Mouse (Mus musculus): ENCODE results near the gene Lrrc41. TPM values are rescaled to one million over a fixed set of nuclear protein-coding genes. Genes with fewer than 3 reads are reported as not detected.
A peak's percentile ranks its signal among the peaks of the same experiment; 100 is the strongest.

Gene Lrrc41
- polyA plus RNA-seq, 1 experiment: 59.6 TPM

- TF ChIP-seq CTCF (IDR thresholded peaks at IDR 0.05; ENCODE audit: borderline replicate concordance, extremely low read depth, insufficient read depth, insufficient read length): no peak
- TF ChIP-seq POLR2A (IDR thresholded peaks at IDR 0.05; ENCODE audit: borderline replicate concordance, extremely low read depth, insufficient read depth, insufficient read length, poor library complexity, severe bottlenecking): no peak
- DNase-seq (ENCODE audit: low read depth): no peak
These were observed 58.1 kb downstream of the Lrrc41 start for GRCm38 (mm10) chr4:116133126-116133525.

DNA sequence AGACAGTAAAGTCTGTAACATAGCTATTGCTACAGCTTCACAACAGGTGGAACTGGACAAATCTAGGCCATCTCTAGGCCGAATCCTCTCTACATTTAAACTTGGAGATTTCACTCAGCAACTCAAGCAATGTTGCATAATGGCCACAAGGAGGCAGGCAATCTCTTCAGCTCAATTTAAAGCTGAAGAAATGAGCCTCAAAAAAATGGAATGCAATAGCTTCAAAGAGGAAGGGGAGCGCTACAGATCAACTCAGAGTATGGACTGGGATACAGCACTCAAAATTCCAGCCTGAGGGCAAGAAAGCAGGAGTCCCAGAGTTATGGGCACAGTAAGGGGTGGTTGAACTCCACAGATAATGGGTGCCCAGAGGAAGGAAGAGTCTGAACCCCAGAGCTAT lies 59.9 kb downstream of the Lrrc41 start:
- TF ChIP-seq CTCF (IDR thresholded peaks at IDR 0.05; ENCODE audit: borderline replicate concordance, extremely low read depth, insufficient read depth, insufficient read length): peak; percentile 63; the same call in 1 of the 2 replicates
- TF ChIP-seq POLR2A (IDR thresholded peaks at IDR 0.05; ENCODE audit: borderline replicate concordance, extremely low read depth, insufficient read depth, insufficient read length, poor library complexity, severe bottlenecking): no peak
- DNase-seq (ENCODE audit: low read depth): peak; percentile 75

DNA sequence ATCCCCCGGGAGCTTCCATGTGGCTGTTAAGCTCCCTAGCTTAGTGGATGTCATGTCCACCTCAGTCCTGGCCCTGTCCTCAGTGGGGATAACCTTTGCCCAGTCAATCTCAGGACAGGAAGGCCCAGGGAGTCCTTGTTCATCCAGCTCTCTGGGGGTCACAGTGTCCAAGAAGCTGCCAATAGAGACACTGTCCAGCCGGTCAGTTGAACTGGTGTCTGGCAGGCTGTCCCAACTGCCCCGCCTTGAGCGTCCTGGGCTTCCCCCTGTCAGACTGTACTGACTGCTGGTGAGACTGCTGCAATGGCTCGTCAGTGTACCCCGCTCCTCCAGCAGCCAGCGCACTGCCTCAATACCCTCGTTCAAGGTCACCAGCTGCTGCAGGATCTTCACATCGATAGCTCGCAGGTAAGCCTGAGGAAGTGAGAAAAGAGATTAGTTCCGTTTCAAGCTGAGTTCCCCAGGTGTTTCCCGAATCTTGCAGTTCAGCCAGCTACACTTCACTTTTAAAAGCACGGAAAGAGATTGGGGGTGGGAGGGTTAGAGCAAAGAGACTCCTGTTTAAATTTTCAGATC lies 62.4 kb downstream of the Lrrc41 start:
- TF ChIP-seq CTCF (IDR thresholded peaks at IDR 0.05; ENCODE audit: borderline replicate concordance, extremely low read depth, insufficient read depth, insufficient read length): no peak
- no peak for TF ChIP-seq POLR2A (IDR thresholded peaks at IDR 0.05; ENCODE audit: borderline replicate concordance, extremely low read depth, insufficient read depth, insufficient read length, poor library complexity, severe bottlenecking)
- no peak for DNase-seq (ENCODE audit: low read depth)

GRCm38 (mm10) chr4:116140801-116141574 lies 65.9 kb downstream of the Lrrc41 start:
- TF ChIP-seq POLR2A (IDR thresholded peaks at IDR 0.05; ENCODE audit: borderline replicate concordance, extremely low read depth, insufficient read depth, insufficient read length, poor library complexity, severe bottlenecking) (no peak), CTCF (IDR thresholded peaks at IDR 0.05; ENCODE audit: borderline replicate concordance, extremely low read depth, insufficient read depth, insufficient read length) (no peak)
- DNase-seq (ENCODE audit: low read depth): no peak

DNA sequence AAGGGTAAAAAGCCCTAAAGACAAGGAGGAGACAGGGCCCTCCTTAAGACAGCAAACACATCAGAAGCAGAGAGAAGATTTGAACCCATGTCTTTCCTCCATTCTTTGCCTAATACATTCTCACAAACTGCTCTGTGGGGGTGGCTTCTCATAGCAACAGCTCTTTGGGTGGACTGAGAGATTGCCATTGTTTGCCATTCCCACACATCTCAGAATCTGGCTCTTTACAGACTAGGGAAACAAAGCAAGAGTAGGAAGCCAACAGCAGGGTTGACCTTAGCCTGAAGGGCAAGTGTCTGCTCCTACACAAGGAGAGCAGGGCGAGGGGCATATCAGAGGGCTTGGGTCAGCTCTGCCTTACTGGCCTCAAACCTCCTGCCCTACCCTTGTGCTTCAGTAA lies 66.7 kb downstream of the Lrrc41 start:
- TF ChIP-seq POLR2A (IDR thresholded peaks at IDR 0.05; ENCODE audit: borderline replicate concordance, extremely low read depth, insufficient read depth, insufficient read length, poor library complexity, severe bottlenecking): no peak
- no peak for TF ChIP-seq CTCF (IDR thresholded peaks at IDR 0.05; ENCODE audit: borderline replicate concordance, extremely low read depth, insufficient read depth, insufficient read length)
- DNase-seq (ENCODE audit: low read depth): no peak

DNA sequence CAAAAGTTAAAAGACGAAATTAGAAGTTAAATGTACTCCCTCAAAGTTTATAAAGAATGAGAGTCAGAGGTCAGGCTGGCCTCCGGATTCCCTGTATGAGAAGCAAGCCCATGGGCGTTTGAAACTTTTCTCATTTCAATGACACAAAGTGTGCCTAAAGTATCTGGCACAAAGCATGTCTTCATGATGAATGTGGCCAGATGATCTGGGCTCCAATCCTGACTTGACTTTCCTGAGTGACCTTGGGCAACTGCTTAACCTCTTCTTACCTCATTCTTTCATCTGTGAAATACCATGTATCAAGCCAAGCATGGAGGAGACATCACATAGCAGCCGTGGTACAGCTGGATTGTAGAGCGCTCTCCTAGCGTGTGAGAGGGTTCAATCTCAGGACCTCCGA lies 67.2 kb downstream of the Lrrc41 start:
- no peak for TF ChIP-seq CTCF (IDR thresholded peaks at IDR 0.05; ENCODE audit: borderline replicate concordance, extremely low read depth, insufficient read depth, insufficient read length)
- DNase-seq (ENCODE audit: low read depth): no peak

GRCm38 (mm10) chr4:116143317-116143811 lies 68.3 kb downstream of the Lrrc41 start:
- peak; percentile 28 for DNase-seq (ENCODE audit: low read depth)
- TF ChIP-seq CTCF (IDR thresholded peaks at IDR 0.05; ENCODE audit: borderline replicate concordance, extremely low read depth, insufficient read depth, insufficient read length): no peak

GRCm38 (mm10) chr4:116143891-116144717 lies 69.0 kb downstream of the Lrrc41 start:
- DNase-seq (ENCODE audit: low read depth): peak; percentile 67
- no peak for TF ChIP-seq POLR2A (IDR thresholded peaks at IDR 0.05; ENCODE audit: borderline replicate concordance, extremely low read depth, insufficient read depth, insufficient read length, poor library complexity, severe bottlenecking)
- no peak for TF ChIP-seq CTCF (IDR thresholded peaks at IDR 0.05; ENCODE audit: borderline replicate concordance, extremely low read depth, insufficient read depth, insufficient read length)

Other genes with a start within 250 kb of the Lrrc41 start
- gene Mob3c, start 247.2 kb upstream of the Lrrc41 start, polyA plus RNA-seq (2012; rRNA removed): 7.1 and 7.7 TPM in 2 replicates
- gene Mknk1, start 236.1 kb upstream of the Lrrc41 start, polyA plus RNA-seq (2012; rRNA removed): 37.3 and 52.9 TPM in 2 replicates
- 0.10 and 0.18 TPM in 2 replicates for gene Kncn, start 190.9 kb upstream of the Lrrc41 start, polyA plus RNA-seq (2012; rRNA removed)
- gene 6430628N08Rik, start 184.6 kb upstream of the Lrrc41 start, polyA plus RNA-seq (2012; rRNA removed): 0.08 TPM in 1 of 2 replicates, not detected in the other
- 4.8 and 9.5 TPM in 2 replicates for gene Dmbx1, start 135.3 kb upstream of the Lrrc41 start, polyA plus RNA-seq (2012; rRNA removed)
- 14.5 and 20.1 TPM in 2 replicates for gene Faah, start 57.3 kb upstream of the Lrrc41 start, polyA plus RNA-seq (2012; rRNA removed)
- 8.1 and 8.2 TPM in 2 replicates for gene Nsun4, start 21.4 kb upstream of the Lrrc41 start, polyA plus RNA-seq (2012; rRNA removed)
- 362 and 404 TPM in 2 replicates for gene Uqcrh, start 198 bp upstream of the Lrrc41 start, polyA plus RNA-seq (2012; rRNA removed)
- gene Rad54l, start 48.4 kb downstream of the Lrrc41 start, polyA plus RNA-seq (2012; rRNA removed): 8.1 and 13.1 TPM in 2 replicates
- 73.2 and 79.8 TPM in 2 replicates for gene Pomgnt1, start 48.6 kb downstream of the Lrrc41 start, polyA plus RNA-seq (2012; rRNA removed)
- 1.4 and 1.5 TPM in 2 replicates for gene Lurap1, start 76.1 kb downstream of the Lrrc41 start, polyA plus RNA-seq (2012; rRNA removed)
- 0.07 TPM in 1 of 2 replicates, not detected in the other for gene Tspan1, start 92.3 kb downstream of the Lrrc41 start, polyA plus RNA-seq (2012; rRNA removed)
- gene 1700042G07Rik, start 98.1 kb downstream of the Lrrc41 start, polyA plus RNA-seq (2012; rRNA removed): not detected in 2 replicates
- gene Gm49337, start 98.1 kb downstream of the Lrrc41 start, polyA plus RNA-seq (2012; rRNA removed): not detected in 2 replicates
- gene Pik3r3, start 146.3 kb downstream of the Lrrc41 start, polyA plus RNA-seq (2012; rRNA removed): 117 and 122 TPM in 2 replicates